Comparison of ENCODE assay signal across 7 mouse cellular contexts in genomic region chr9:44319887-44320798, GRCm38 (mm10). TPM values are rescaled to one million over a fixed set of nuclear protein-coding genes. Genes with fewer than 3 reads are reported as not detected.
DNase-seq lines count a peak whose midpoint lies in the region; ATAC-seq and TF ChIP-seq lines count a peak whose summit lies in the region.

C2cd2l (minus strand) TSS chr9:44320285.

- peak; percentile 17; the same call in 1 of the 2 replicates for TF ChIP-seq POLR2A in spleen, adult 2 months (IDR thresholded peaks at IDR 0.05; ENCODE audit: low read depth, low read length)

- DNase-seq in adrenal gland, postnatal 25 days = peak; percentile 89
- DNase-seq in heart, adult 11 months = peak; percentile 99
- peak; percentile 89 for DNase-seq in kidney, adult 18-20 months
- peak; percentile 90 for DNase-seq in limb, embryonic 11.5 days (ENCODE audit: low spot score)
- peak; percentile 99 for DNase-seq in midbrain, embryonic 14.5 days
- peak; percentile 66 to 81 for DNase-seq in spleen, adult 2 months (ENCODE audit: low read depth in 1 of 2, low spot score in 2 of 2)

- H3K9ac ChIP-seq in embryonic facial prominence, embryonic 12.5 days = peak within 1 kb of the TSS; percentile 89
- H3K9ac ChIP-seq in limb, embryonic 11.5 days (ENCODE audit: low read length) = peak within 1 kb of the TSS; percentile 74
- peak within 1 kb of the TSS; percentile 92 for H3K9ac ChIP-seq in midbrain, embryonic 14.5 days (replicated peaks; ENCODE audit: low read length)

- no peaks in the 10 kb centered on the region for H3K9me3 ChIP-seq in embryonic facial prominence, embryonic 12.5 days
- no peaks in the 10 kb centered on the region for H3K9me3 ChIP-seq in limb, embryonic 11.5 days (ENCODE audit: control insufficient read depth, low read length)
- no peaks in the 10 kb centered on the region for H3K9me3 ChIP-seq in midbrain, embryonic 14.5 days (ENCODE audit: control insufficient read depth, low read length)

- H3K4me1 ChIP-seq in embryonic facial prominence, embryonic 12.5 days = peaks cover 19% of the 10 kb centered on the region
- H3K4me1 ChIP-seq in limb, embryonic 11.5 days (ENCODE audit: control insufficient read depth, insufficient read depth, low read length) = peaks cover 8% of the 10 kb centered on the region
- peaks cover 33% of the 10 kb centered on the region for H3K4me1 ChIP-seq in midbrain, embryonic 14.5 days (ENCODE audit: control insufficient read depth, insufficient read depth, low read length)
- H3K4me1 ChIP-seq in spleen, adult 2 months (ENCODE audit: control insufficient read depth, insufficient read depth, insufficient read length) = peaks cover 8% of the 10 kb centered on the region

- H3K27ac ChIP-seq in embryonic facial prominence, embryonic 12.5 days = peak within 1 kb of the TSS; percentile 58; the same call in 1 of the 2 replicates
- no peak within 1 kb of the TSS for H3K27ac ChIP-seq in limb, embryonic 11.5 days (replicated peaks; ENCODE audit: low read depth, low read length)
- H3K27ac ChIP-seq in midbrain, embryonic 14.5 days (replicated peaks; ENCODE audit: low read depth, low read length) = peak within 1 kb of the TSS; percentile 80
- peak within 1 kb of the TSS; percentile 73 for H3K27ac ChIP-seq in spleen, adult 2 months (ENCODE audit: insufficient read depth, low read length)

- H3K36me3 ChIP-seq in embryonic facial prominence, embryonic 12.5 days = peaks cover 22% of the 10 kb centered on the region
- no peaks in the 10 kb centered on the region; the same call in 1 of the 2 replicates for H3K36me3 ChIP-seq in limb, embryonic 11.5 days (ENCODE audit: control insufficient read depth, insufficient read depth, low read length)
- H3K36me3 ChIP-seq in midbrain, embryonic 14.5 days (ENCODE audit: control insufficient read depth, insufficient read depth, low read length) = peaks cover 13% of the 10 kb centered on the region
- peaks cover 10% of the 10 kb centered on the region for H3K36me3 ChIP-seq in spleen, adult 2 months (ENCODE audit: control insufficient read depth, insufficient read depth, low read length)

- peak; percentile 98 for ATAC-seq in embryonic facial prominence, embryonic 12.5 days (ENCODE audit: insufficient number of reproducible peaks, insufficient read depth, low FRiP score, low TSS enrichment)
- ATAC-seq in limb, embryonic 11.5 days (ENCODE audit: insufficient number of reproducible peaks, low FRiP score, low TSS enrichment, low read depth) = peak; percentile 97
- ATAC-seq in midbrain, embryonic 14.5 days (ENCODE audit: low FRiP score, low TSS enrichment) = peak; percentile 99

- H3K4me2 ChIP-seq in embryonic facial prominence, embryonic 12.5 days (replicated peaks) = peak within 1 kb of the TSS; percentile 92
- peak within 1 kb of the TSS; percentile 79 for H3K4me2 ChIP-seq in limb, embryonic 11.5 days (ENCODE audit: low read depth, severe bottlenecking)
- H3K4me2 ChIP-seq in midbrain, embryonic 14.5 days (ENCODE audit: low read length) = peak within 1 kb of the TSS; percentile 87

- TF ChIP-seq CTCF in spleen, adult 2 months (IDR thresholded peaks at IDR 0.05; ENCODE audit: extremely low read depth, insufficient read depth, insufficient read length, insufficient replicate concordance) = no peak

- under 1% methylated on average over 67 of the region's 67 CpGs for WGBS in embryonic facial prominence, embryonic 12.5 days
- WGBS in limb, embryonic 11.5 days = under 1% methylated on average over 66 of the region's 67 CpGs
- under 1% methylated on average over 65 of the region's 67 CpGs for WGBS in midbrain, embryonic 14.5 days
- WGBS in spleen, adult 2 months = 1% methylated on average over 66 of the region's 67 CpGs

- peak within 1 kb of the TSS; percentile 91 for H3K4me3 ChIP-seq in embryonic facial prominence, embryonic 12.5 days
- peak within 1 kb of the TSS; percentile 89 for H3K4me3 ChIP-seq in limb, embryonic 11.5 days (ENCODE audit: low read depth, low read length)
- H3K4me3 ChIP-seq in midbrain, embryonic 14.5 days (replicated peaks; ENCODE audit: low read depth, low read length) = peak within 1 kb of the TSS; percentile 94
- H3K4me3 ChIP-seq in spleen, adult 2 months (ENCODE audit: extremely low read depth, insufficient read depth, insufficient read length) = peak within 1 kb of the TSS; percentile 89

- H3K27me3 ChIP-seq in embryonic facial prominence, embryonic 12.5 days = no peaks in the 10 kb centered on the region
- no peaks in the 10 kb centered on the region for H3K27me3 ChIP-seq in limb, embryonic 11.5 days (ENCODE audit: control insufficient read depth, insufficient read depth, low read length)
- H3K27me3 ChIP-seq in midbrain, embryonic 14.5 days (ENCODE audit: control insufficient read depth, insufficient read depth, low read length) = no peaks in the 10 kb centered on the region
- H3K27me3 ChIP-seq in spleen, adult 2 months (ENCODE audit: control insufficient read depth, insufficient read depth, low read length) = no peaks in the 10 kb centered on the region

RNA-seq across cellular contexts. Expression of gene C2cd2l, which starts in this region (rescaled TPM):
- total RNA-seq in adrenal gland, postnatal 25 days (2021) = 43.3 and 48.8 TPM in 2 replicates
- 8.5 and 9.4 TPM in 2 replicates for polyA plus RNA-seq in embryonic facial prominence, embryonic 12.5 days (2016; fragmentation: Nextera tagmentation; extraction: Ambion mirVana)
- polyA plus RNA-seq in limb, embryonic 11.5 days (2014; fragmentation: Nextera tagmentation; extraction: Ambion mirVana) = 6.5 and 7.6 TPM in 2 replicates
- polyA plus RNA-seq in midbrain, embryonic 14.5 days (2014; fragmentation: Nextera tagmentation; extraction: Ambion mirVana) = 25.2 and 25.5 TPM in 2 replicates
- 28.0 and 38.5 TPM in 2 replicates for polyA plus RNA-seq in spleen, adult 2 months (2012; rRNA removed)
